Mouse (Mus musculus) retina, postnatal 1 day (tissue): ENCODE data around the gene Gm10220.
"Not testable (repeated sequence)": the region's sequence is repeated elsewhere in the genome, so short reads cannot be mapped to it uniquely, and the experiment has no call there.

Experiments used
- DNase-seq: peaks from one replicate; pipeline ENCODE4 v3.0.0-alpha.2; 2012

The Gm10220 gene

GRCm38 (mm10) chr5:26121321-26121720, at the start of gene Gm10220:
Gm10220 (minus strand) TSS chr5:26121421.
- DNase-seq: not testable (repeated sequence)

GRCm38 (mm10) chr5:26169855-26170254, 48.6 kb upstream of the Gm10220 start:
- DNase-seq: no peak

- no peak for DNase-seq
These were observed 44.6 kb upstream of the Gm10220 start for GRCm38 (mm10) chr5:26165791-26166165.

GRCm38 (mm10) chr5:26165036-26165790, 44.0 kb upstream of the Gm10220 start:
- DNase-seq: no peak

GRCm38 (mm10) chr5:26157396-26158170, 36.4 kb upstream of the Gm10220 start:
- no peak for DNase-seq

- no peak for DNase-seq
These were observed 21.7 kb upstream of the Gm10220 start for GRCm38 (mm10) chr5:26142891-26143290.

GRCm38 (mm10) chr5:26105262-26105661, 16.0 kb downstream of the Gm10220 start, which contains the start of gene 5031410I06Rik:
5031410I06Rik (minus strand) TSS chr5:26105362.
- DNase-seq: not testable (repeated sequence)

- not testable (repeated sequence) for DNase-seq
These were observed 32.0 kb downstream of the Gm10220 start, which contains the start of gene Gm10471 for GRCm38 (mm10) chr5:26089191-26089590. Gm10471 (minus strand) TSS chr5:26089291.

- DNase-seq: peak; percentile 51
These were observed 42.2 kb downstream of the Gm10220 start for GRCm38 (mm10) chr5:26079023-26079422.

GRCm38 (mm10) chr5:26070716-26071115, 50.5 kb downstream of the Gm10220 start:
- no peak for DNase-seq
